Mouse (Mus musculus) liver, embryonic 15.5 days (tissue): ENCODE measurements around the gene Acsl1. TPM values are rescaled to one million over a fixed set of nuclear protein-coding genes. Genes with fewer than 3 reads are reported as not detected.

ENCODE experiments used
- ATAC-seq: fragments of 200-750 bp; cut with Nextera tagmentation; 2 replicates; pipeline ENCODE4 v1.8.0; 2017; ENCODE audit warnings: moderate number of reproducible peaks, mild to moderate bottlenecking, moderate library complexity; ENCODE audit not compliant: insufficient read depth
- H3K27ac ChIP-seq: fragments of 300-500 bp; sonication (generic); replicated peaks from 2 replicates; pipeline ENCODE4 v1.5.1; 2015; ENCODE audit warnings: mild to moderate bottlenecking, inconsistent platforms
- H3K27me3 ChIP-seq: fragments of 300-500 bp; sonication (generic); 2 replicates; pipeline ENCODE4 v1.6.1; 2015; ENCODE audit warnings: mild to moderate bottlenecking, inconsistent platforms
- H3K36me3 ChIP-seq: fragments of 300-500 bp; sonication (generic); replicated peaks from 2 replicates; pipeline ENCODE4 v1.6.1; 2015; ENCODE audit warnings: moderate library complexity, mild to moderate bottlenecking, inconsistent platforms
- H3K4me1 ChIP-seq: fragments of 300-500 bp; sonication (generic); replicated peaks from 2 replicates; pipeline ENCODE4 v1.6.1; 2015; ENCODE audit warnings: inconsistent platforms
- H3K4me2 ChIP-seq: fragments of 300-500 bp; sonication (generic); 2 replicates; pipeline ENCODE4 v1.6.1; 2015; ENCODE audit warnings: moderate library complexity, mild to moderate bottlenecking, inconsistent platforms
- H3K4me3 ChIP-seq: fragments of 300-500 bp; sonication (generic); replicated peaks from 2 replicates; pipeline ENCODE4 v1.5.1; 2015; ENCODE audit warnings: mild to moderate bottlenecking, inconsistent platforms
- H3K9ac ChIP-seq: fragments of 300-500 bp; sonication (generic); 2 replicates; pipeline ENCODE4 v1.6.1; 2015; ENCODE audit warnings: moderate library complexity, mild to moderate bottlenecking, inconsistent platforms
- H3K9me3 ChIP-seq: fragments of 300-500 bp; sonication (generic); replicated peaks from 2 replicates; pipeline ENCODE4 v1.6.1; 2016; ENCODE audit warnings: inconsistent platforms
- WGBS: fragments of 180-500 bp; shearing (Covaris S2); methylation state at CpG from one replicate; pipeline ENCODE4 v1.1.7; 2015; ENCODE audit warnings: mixed read lengths; ENCODE audit not compliant: insufficient replicate concordance; 5-methylcytosine and 5-hydroxymethylcytosine counted together
- polyA plus RNA-seq: library from polyadenylated mRNA; unstranded; fragments of >200 nt; fragmentation: Nextera tagmentation; extraction: Ambion mirVana; gene quantifications from 2 replicates; pipeline ENCODE4 v1.2.1, GENCODE M21; 2015

Gene Acsl1
- polyA plus RNA-seq, 1 experiment from 2014 or later = 106 TPM

GRCm38 (mm10) chr8:46490250-46490649, 19.4 kb downstream of the Acsl1 start:
- Histone ChIP-seq H3K9ac (no peak overlapping the region), H3K27me3 (no peaks in the 10 kb centered on the region), H3K4me1 (peaks cover 63% of the 10 kb centered on the region), H3K36me3 (peaks cover 18% of the 10 kb centered on the region), H3K4me2 (peak overlapping the region; percentile 27; the same call in 1 of the 2 replicates), H3K27ac (peak overlapping the region; percentile 60), H3K9me3 (no peaks in the 10 kb centered on the region), H3K4me3 (no peak overlapping the region)
- WGBS = 84% methylated on average over 8 of the region's 8 CpGs
- ATAC-seq = no peak

- no peak overlapping the region for H3K9ac ChIP-seq
- no peaks in the 10 kb centered on the region for H3K27me3 ChIP-seq
- H3K4me2 ChIP-seq = peak overlapping the region; percentile 27; the same call in 1 of the 2 replicates
- no peaks in the 10 kb centered on the region for H3K9me3 ChIP-seq
- H3K36me3 ChIP-seq = peaks cover 24% of the 10 kb centered on the region
- peak; percentile 68 for ATAC-seq
- H3K4me3 ChIP-seq = peak overlapping the region; percentile 29
- peak overlapping the region; percentile 60; the same call in 1 of the 2 replicates for H3K27ac ChIP-seq
- WGBS = 71% methylated on average over 6 of the region's 6 CpGs
- H3K4me1 ChIP-seq = peaks cover 63% of the 10 kb centered on the region
Observed at GRCm38 (mm10) chr8:46490821-46491220, 20.0 kb downstream of the Acsl1 start.

GRCm38 (mm10) chr8:46493495-46494170, 22.8 kb downstream of the Acsl1 start:
- H3K4me2 ChIP-seq = 0 out of 2 replicates have a peak overlapping the region, but pooled peaks have one; percentile 3
- H3K4me3 ChIP-seq = no peak overlapping the region
- H3K36me3 ChIP-seq = peaks cover 41% of the 10 kb centered on the region
- H3K27ac ChIP-seq = peak overlapping the region; percentile 46
- no peaks in the 10 kb centered on the region for H3K27me3 ChIP-seq
- ATAC-seq = no peak
- 77% methylated on average over 11 of the region's 11 CpGs for WGBS
- H3K9me3 ChIP-seq = no peaks in the 10 kb centered on the region
- H3K9ac ChIP-seq = no peak overlapping the region
- peaks cover 73% of the 10 kb centered on the region for H3K4me1 ChIP-seq

GRCm38 (mm10) chr8:46496852-46497251, 26.0 kb downstream of the Acsl1 start:
- no peaks in the 10 kb centered on the region for H3K9me3 ChIP-seq
- peak overlapping the region; percentile 30; the same call in 1 of the 2 replicates for H3K9ac ChIP-seq
- H3K4me2 ChIP-seq = peak overlapping the region; percentile 17
- no peaks in the 10 kb centered on the region for H3K27me3 ChIP-seq
- peak overlapping the region; percentile 68 for H3K27ac ChIP-seq
- H3K4me1 ChIP-seq = peaks cover 83% of the 10 kb centered on the region
- peaks cover 54% of the 10 kb centered on the region for H3K36me3 ChIP-seq
- 39% methylated on average over 6 of the region's 6 CpGs for WGBS
- ATAC-seq = peak; percentile 47
- no peak overlapping the region for H3K4me3 ChIP-seq

- Histone ChIP-seq H3K27me3 (no peaks in the 10 kb centered on the region), H3K9me3 (no peaks in the 10 kb centered on the region), H3K4me1 (peaks cover 83% of the 10 kb centered on the region), H3K27ac (peak overlapping the region; percentile 68), H3K4me3 (no peak overlapping the region), H3K36me3 (peaks cover 56% of the 10 kb centered on the region), H3K4me2 (peak overlapping the region; percentile 17; the same call in 1 of the 2 replicates), H3K9ac (peak overlapping the region; percentile 30; the same call in 1 of the 2 replicates)
- ATAC-seq = no peak
- WGBS = 40% methylated on average over 15 of the region's 15 CpGs
Observed at GRCm38 (mm10) chr8:46497314-46498011, 26.6 kb downstream of the Acsl1 start.

- WGBS = 48% methylated on average over 19 of the region's 19 CpGs
- peak; percentile 71 for ATAC-seq
- Histone ChIP-seq H3K4me3 (0 out of 2 replicates have a peak overlapping the region, but pooled peaks have one; percentile 6), H3K27me3 (no peaks in the 10 kb centered on the region), H3K4me1 (peaks cover 90% of the 10 kb centered on the region), H3K4me2 (peak overlapping the region; percentile 45), H3K9ac (no peak overlapping the region; the same call in 1 of the 2 replicates), H3K36me3 (peaks cover 58% of the 10 kb centered on the region), H3K27ac (peak overlapping the region; percentile 80), H3K9me3 (no peaks in the 10 kb centered on the region)
Observed at GRCm38 (mm10) chr8:46499376-46500061, 28.7 kb downstream of the Acsl1 start.

- 55% methylated on average over 19 of the region's 19 CpGs for WGBS
- H3K36me3 ChIP-seq = peaks cover 63% of the 10 kb centered on the region
- H3K9ac ChIP-seq = no peak overlapping the region
- no peak overlapping the region for H3K4me2 ChIP-seq
- no peak overlapping the region; the same call in 1 of the 2 replicates for H3K27ac ChIP-seq
- peaks cover 69% of the 10 kb centered on the region for H3K4me1 ChIP-seq
- H3K27me3 ChIP-seq = no peaks in the 10 kb centered on the region
- H3K4me3 ChIP-seq = no peak overlapping the region
- no peak for ATAC-seq
- H3K9me3 ChIP-seq = no peaks in the 10 kb centered on the region
Observed at GRCm38 (mm10) chr8:46502333-46503071, 31.7 kb downstream of the Acsl1 start.

GRCm38 (mm10) chr8:46503072-46503695, 32.3 kb downstream of the Acsl1 start:
- Histone ChIP-seq H3K4me1 (peaks cover 62% of the 10 kb centered on the region), H3K9ac (no peak overlapping the region), H3K4me2 (no peak overlapping the region), H3K27me3 (no peaks in the 10 kb centered on the region), H3K27ac (peak overlapping the region; percentile 35; the same call in 1 of the 2 replicates), H3K9me3 (no peaks in the 10 kb centered on the region), H3K4me3 (no peak overlapping the region), H3K36me3 (peaks cover 64% of the 10 kb centered on the region)
- WGBS = 79% methylated on average over 12 of the region's 12 CpGs
- ATAC-seq = no peak

- Histone ChIP-seq H3K9ac (no peak overlapping the region), H3K4me1 (peaks cover 53% of the 10 kb centered on the region), H3K4me3 (no peak overlapping the region), H3K9me3 (no peaks in the 10 kb centered on the region), H3K27me3 (no peaks in the 10 kb centered on the region), H3K4me2 (no peak overlapping the region), H3K27ac (peak overlapping the region; percentile 35; the same call in 1 of the 2 replicates), H3K36me3 (peaks cover 72% of the 10 kb centered on the region)
- no peak for ATAC-seq
- 50% methylated on average over 3 of the region's 3 CpGs for WGBS
Observed at GRCm38 (mm10) chr8:46504196-46504595, 33.4 kb downstream of the Acsl1 start.
